Mouse (Mus musculus) kidney, adult 2 months (tissue): ENCODE data around the gene Gm11569.

Source experiments
- CTCF ChIP-seq: fragments of 200-500 bp; conservative IDR thresholded peaks from 2 replicates; pipeline ENCODE4 v1.5.1; 2011; ENCODE audit warnings: low read depth, mild to moderate bottlenecking, control low read depth, low read length, moderate library complexity, mixed read lengths; ENCODE audit not compliant: insufficient read depth, insufficient read length
- POLR2A ChIP-seq: fragments of 200-500 bp; IDR thresholded peaks from one replicate; pipeline ENCODE4 v1.6.1; 2011; ENCODE audit warnings: low read depth, low read length, control low read depth

DNA sequence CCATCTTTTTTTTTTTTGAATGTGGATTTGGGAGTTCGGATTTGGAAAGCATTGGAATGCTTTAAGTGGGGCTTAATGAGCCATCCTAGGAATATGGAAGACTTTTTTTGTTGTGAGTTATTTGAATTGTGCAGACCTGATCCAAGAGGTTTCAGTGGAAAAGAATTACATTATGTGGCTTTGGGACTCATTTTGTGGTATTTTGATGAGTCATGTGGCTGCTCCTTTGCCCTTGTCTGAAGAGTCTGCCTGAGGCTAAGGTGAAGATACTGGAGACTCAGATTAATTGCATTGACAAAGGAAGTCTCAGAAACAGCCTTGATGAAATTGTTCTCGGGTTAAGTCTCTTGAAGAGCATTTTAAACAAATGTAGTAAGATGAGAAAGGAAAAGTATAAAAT is 30.3 kb downstream of the Gm11569 start:
- TF ChIP-seq POLR2A (no peak), CTCF (no peak)
